Mouse (Mus musculus) neural tube, embryonic 12.5 days (tissue): ENCODE measurements around the gene Myf5. TPM values are rescaled to one million over a fixed set of nuclear protein-coding genes. Genes with fewer than 3 reads are reported as not detected.

Experiments used
- ATAC-seq: fragments of 200-750 bp; cut with Nextera tagmentation; 2 replicates; pipeline ENCODE4 v1.8.0; 2017; ENCODE audit warnings: low read depth, mild to moderate bottlenecking, moderate TSS enrichment, moderate library complexity; ENCODE audit not compliant: low FRiP score
- H3K27ac ChIP-seq: fragments of 300-500 bp; sonication (generic); 2 replicates; pipeline ENCODE4 v1.5.1; 2016
- H3K27me3 ChIP-seq: fragments of 300-500 bp; sonication (generic); replicated peaks from 2 replicates; pipeline ENCODE4 v1.6.1; 2016; ENCODE audit warnings: mild to moderate bottlenecking
- H3K36me3 ChIP-seq: fragments of 300-500 bp; sonication (generic); 2 replicates; pipeline ENCODE4 v1.6.1; 2016; ENCODE audit warnings: mild to moderate bottlenecking
- H3K4me1 ChIP-seq: fragments of 300-500 bp; sonication (generic); 2 replicates; pipeline ENCODE4 v1.6.1; 2016
- H3K4me2 ChIP-seq: fragments of 300-500 bp; sonication (generic); replicated peaks from 2 replicates; pipeline ENCODE4 v1.6.1; 2016; ENCODE audit warnings: mild to moderate bottlenecking
- H3K4me3 ChIP-seq: fragments of 300-500 bp; sonication (generic); 2 replicates; pipeline ENCODE4 v1.5.1; 2016
- H3K9ac ChIP-seq: fragments of 300-500 bp; sonication (generic); 2 replicates; pipeline ENCODE4 v1.6.1; 2016; ENCODE audit warnings: mild to moderate bottlenecking
- H3K9me3 ChIP-seq: fragments of 300-500 bp; sonication (generic); 2 replicates; pipeline ENCODE4 v1.6.1; 2016; ENCODE audit warnings: mild to moderate bottlenecking
- WGBS: fragments of 180-500 bp; shearing (Covaris S2); methylation state at CpG from one replicate; pipeline ENCODE4 v1.1.7; 2016; 5-methylcytosine and 5-hydroxymethylcytosine counted together
- polyA plus RNA-seq: library from polyadenylated mRNA; unstranded; fragments of >200 nt; fragmentation: Nextera tagmentation; extraction: Ambion mirVana; gene quantifications from 2 replicates; pipeline ENCODE4 v1.2.1, GENCODE M21; 2016

Myf5 gene
- polyA plus RNA-seq, 1 experiment from 2014 or later = 3.2 TPM

- WGBS = 49% methylated on average over 18 of the region's 18 CpGs
- Histone ChIP-seq H3K27ac (no peak overlapping the region), H3K4me1 (0 out of 2 replicates have a peak, but pooled peaks cover 9% of the 10 kb centered on the region), H3K36me3 (no peaks in the 10 kb centered on the region), H3K4me3 (no peak overlapping the region), H3K27me3 (no peaks in the 10 kb centered on the region), H3K4me2 (peak overlapping the region; percentile 48), H3K9me3 (no peaks in the 10 kb centered on the region), H3K9ac (no peak overlapping the region)
- ATAC-seq = peak; percentile 35; the same call in 1 of the 2 replicates
Measured at GRCm38 (mm10) chr10:107492867-107493579, 7.1 kb upstream of the Myf5 start.

- no peaks in the 10 kb centered on the region for H3K9me3 ChIP-seq
- H3K9ac ChIP-seq = no peak overlapping the region
- whole genome bisulfite sequencing = 34% methylated on average over 12 of the region's 12 CpGs
- H3K4me2 ChIP-seq = no peak overlapping the region
- 0 out of 2 replicates have a peak, but pooled peaks cover 4% of the 10 kb centered on the region for H3K27me3 ChIP-seq
- no peak overlapping the region for H3K27ac ChIP-seq
- H3K4me1 ChIP-seq = 0 out of 2 replicates have a peak, but pooled peaks cover 7% of the 10 kb centered on the region
- H3K36me3 ChIP-seq = no peaks in the 10 kb centered on the region
- H3K4me3 ChIP-seq = no peak overlapping the region
- no peak for ATAC-seq
Measured at GRCm38 (mm10) chr10:107488654-107489315, 2.9 kb upstream of the Myf5 start.

GRCm38 (mm10) chr10:107486770-107487169 lies 836 bp upstream of the Myf5 start:
- H3K36me3 ChIP-seq = no peaks in the 10 kb centered on the region
- no peak overlapping the region for H3K4me3 ChIP-seq
- 0 out of 2 replicates have a peak, but pooled peaks cover 4% of the 10 kb centered on the region for H3K27me3 ChIP-seq
- H3K27ac ChIP-seq = no peak overlapping the region
- no peak overlapping the region for H3K9ac ChIP-seq
- 0 out of 2 replicates have a peak, but pooled peaks cover 5% of the 10 kb centered on the region for H3K4me1 ChIP-seq
- H3K9me3 ChIP-seq = no peaks in the 10 kb centered on the region
- H3K4me2 ChIP-seq = no peak overlapping the region; the same call in 1 of the 2 replicates
- 49% methylated on average over 12 of the region's 12 CpGs for WGBS
- ATAC-seq = no peak

- Histone ChIP-seq H3K4me3 (no peak overlapping the region), H3K27me3 (0 out of 2 replicates have a peak, but pooled peaks cover 4% of the 10 kb centered on the region), H3K9ac (no peak overlapping the region), H3K4me2 (0 out of 2 replicates have a peak overlapping the region, but pooled peaks have one; percentile 6), H3K36me3 (no peaks in the 10 kb centered on the region), H3K9me3 (no peaks in the 10 kb centered on the region), H3K27ac (no peak overlapping the region), H3K4me1 (0 out of 2 replicates have a peak, but pooled peaks cover 5% of the 10 kb centered on the region)
- WGBS = 64% methylated on average over 10 of the region's 10 CpGs
- no peak for ATAC-seq
Measured at GRCm38 (mm10) chr10:107484050-107484449, 1.9 kb downstream of the Myf5 start.

- Histone ChIP-seq H3K36me3 (no peaks in the 10 kb centered on the region), H3K9me3 (no peaks in the 10 kb centered on the region), H3K4me2 (no peak overlapping the region), H3K27ac (no peak overlapping the region), H3K9ac (no peak overlapping the region), H3K27me3 (no peaks in the 10 kb centered on the region), H3K4me1 (no peaks in the 10 kb centered on the region; the same call in 1 of the 2 replicates), H3K4me3 (no peak overlapping the region)
- 55% methylated on average over 2 of the region's 2 CpGs for WGBS
- no peak for ATAC-seq
Measured at GRCm38 (mm10) chr10:107473497-107473896, 12.4 kb downstream of the Myf5 start.

- 27% methylated on average over 5 of the region's 5 CpGs for WGBS
- no peaks in the 10 kb centered on the region for H3K36me3 ChIP-seq
- peak; percentile 83 for ATAC-seq
Measured at GRCm38 (mm10) chr10:107471712-107472111, 14.2 kb downstream of the Myf5 start.

GRCm38 (mm10) chr10:107467819-107468218 lies 18.1 kb downstream of the Myf5 start:
- no peak overlapping the region for H3K4me2 ChIP-seq
- H3K9ac ChIP-seq = no peak overlapping the region
- 90% methylated on average over 7 of the region's 7 CpGs for WGBS
- no peak overlapping the region for H3K27ac ChIP-seq
- no peak for ATAC-seq
- H3K4me1 ChIP-seq = no peaks in the 10 kb centered on the region; the same call in 1 of the 2 replicates
- H3K27me3 ChIP-seq = no peaks in the 10 kb centered on the region
- no peak overlapping the region for H3K4me3 ChIP-seq
- H3K36me3 ChIP-seq = no peaks in the 10 kb centered on the region
- no peaks in the 10 kb centered on the region for H3K9me3 ChIP-seq

More at GRCm38 (mm10) chr10:107471712-107472111, 14.2 kb downstream of the Myf5 start:
- Histone ChIP-seq H3K4me3 (no peak overlapping the region), H3K27ac (no peak overlapping the region), H3K27me3 (no peaks in the 10 kb centered on the region), H3K9ac (no peak overlapping the region), H3K4me1 (no peaks in the 10 kb centered on the region; the same call in 1 of the 2 replicates), H3K4me2 (no peak overlapping the region), H3K9me3 (no peaks in the 10 kb centered on the region)

GRCm38 (mm10) chr10:107449496-107450330 lies 36.2 kb downstream of the Myf5 start:
- ATAC-seq = no peak
- H3K9me3 ChIP-seq = no peaks in the 10 kb centered on the region
- H3K4me3 ChIP-seq = no peak overlapping the region
- H3K27me3 ChIP-seq = no peaks in the 10 kb centered on the region
- H3K36me3 ChIP-seq = no peaks in the 10 kb centered on the region
- no peak overlapping the region for H3K27ac ChIP-seq
- no peak overlapping the region for H3K4me2 ChIP-seq
- no peak overlapping the region for H3K9ac ChIP-seq
- H3K4me1 ChIP-seq = no peaks in the 10 kb centered on the region
- WGBS = 89% methylated on average over 5 of the region's 5 CpGs

- no peak overlapping the region for H3K4me3 ChIP-seq
- no peaks in the 10 kb centered on the region for H3K4me1 ChIP-seq
- no peak overlapping the region for H3K4me2 ChIP-seq
- no peak overlapping the region for H3K9ac ChIP-seq
- no peaks in the 10 kb centered on the region for H3K36me3 ChIP-seq
- ATAC-seq = no peak
- no peaks in the 10 kb centered on the region for H3K27me3 ChIP-seq
- H3K9me3 ChIP-seq = no peaks in the 10 kb centered on the region
- H3K27ac ChIP-seq = no peak overlapping the region
- WGBS = 9% methylated on average over 4 of the region's 4 CpGs
Measured at GRCm38 (mm10) chr10:107442781-107443180, 43.2 kb downstream of the Myf5 start.

- no peaks in the 10 kb centered on the region for H3K36me3 ChIP-seq
- 73% methylated on average over 5 of the region's 5 CpGs for WGBS
- no peaks in the 10 kb centered on the region for H3K27me3 ChIP-seq
- ATAC-seq = no peak
- no peaks in the 10 kb centered on the region for H3K9me3 ChIP-seq
- H3K27ac ChIP-seq = no peak overlapping the region
- H3K4me3 ChIP-seq = no peak overlapping the region
- H3K4me2 ChIP-seq = no peak overlapping the region
- no peak overlapping the region for H3K9ac ChIP-seq
- no peaks in the 10 kb centered on the region for H3K4me1 ChIP-seq
Measured at GRCm38 (mm10) chr10:107436967-107437366, 49.0 kb downstream of the Myf5 start.
